Comparison of ENCODE assay signal across 21 mouse cellular contexts in genomic region chr12:98205450-98206051, GRCm38 (mm10).
"Had no signal": no experiment of that assay in that cellular context is flagged by ENCODE, and none has a peak within 500 bp of the region (broad histone marks: within the 10 kb centered on the region; RNA-seq: fewer than 3 reads in every experiment).

No protein-coding gene starts in this region.

- H3K36me3 ChIP-seq: forebrain, embryonic 15.5 days; hindbrain, embryonic 15.5 days; liver, embryonic 12.5 days had no signal

- DNase-seq: forebrain, postnatal 0 days; gastrocnemius, postnatal 14 days; gastrocnemius, postnatal 36 days; heart, adult 18-20 months; heart, postnatal 10 days; kidney, adult 18-20 months; kidney, postnatal 14 days; layer of hippocampus, adult 9-11 months; layer of hippocampus, postnatal 36 days; left cerebral cortex, postnatal 4 days had no signal

- H3K27ac ChIP-seq: forebrain, embryonic 15.5 days; hindbrain, embryonic 13.5 days; hindbrain, embryonic 15.5 days; hindbrain, postnatal 0 days; kidney, postnatal 0 days; limb, embryonic 13.5 days; limb, embryonic 15.5 days; liver, embryonic 12.5 days; liver, embryonic 14.5 days had no signal

- H3K4me1 ChIP-seq: forebrain, embryonic 15.5 days; heart, embryonic 12.5 days; hindbrain, embryonic 13.5 days; hindbrain, embryonic 15.5 days; limb, embryonic 13.5 days; limb, embryonic 15.5 days; liver, embryonic 12.5 days had no signal

- ATAC-seq: forebrain, embryonic 15.5 days; forebrain, postnatal 0 days; hindbrain, postnatal 0 days; intestine, embryonic 16.5 days; liver, embryonic 12.5 days had no signal

- H3K4me2 ChIP-seq: forebrain, embryonic 15.5 days; heart, embryonic 12.5 days; hindbrain, embryonic 13.5 days; hindbrain, embryonic 15.5 days; limb, embryonic 13.5 days; limb, embryonic 15.5 days; liver, embryonic 12.5 days had no signal

- H3K9me3 ChIP-seq: forebrain, embryonic 15.5 days; heart, embryonic 12.5 days; hindbrain, embryonic 13.5 days; hindbrain, embryonic 15.5 days; limb, embryonic 13.5 days; limb, embryonic 15.5 days; liver, embryonic 12.5 days had no signal

- H3K9ac ChIP-seq: forebrain, embryonic 15.5 days; forebrain, postnatal 0 days; heart, embryonic 12.5 days; hindbrain, embryonic 13.5 days; hindbrain, embryonic 15.5 days; limb, embryonic 13.5 days; limb, embryonic 15.5 days; liver, embryonic 12.5 days; liver, embryonic 14.5 days had no signal

- H3K4me3 ChIP-seq: forebrain, embryonic 15.5 days; heart, embryonic 12.5 days; hindbrain, embryonic 13.5 days; hindbrain, embryonic 15.5 days; limb, embryonic 13.5 days; limb, embryonic 15.5 days; liver, embryonic 12.5 days had no signal

- H3K27me3 ChIP-seq: forebrain, embryonic 15.5 days; heart, embryonic 12.5 days; hindbrain, embryonic 13.5 days; hindbrain, embryonic 15.5 days; limb, embryonic 13.5 days; limb, embryonic 15.5 days; liver, embryonic 12.5 days had no signal
